Mouse (Mus musculus): ENCODE results near the gene Trim52. TPM values are rescaled to one million over a fixed set of nuclear protein-coding genes. Genes with fewer than 3 reads are reported as not detected.

The Trim52 gene
- polyA plus RNA-seq, 1 experiment from 2014 or later, result not detected

DNA sequence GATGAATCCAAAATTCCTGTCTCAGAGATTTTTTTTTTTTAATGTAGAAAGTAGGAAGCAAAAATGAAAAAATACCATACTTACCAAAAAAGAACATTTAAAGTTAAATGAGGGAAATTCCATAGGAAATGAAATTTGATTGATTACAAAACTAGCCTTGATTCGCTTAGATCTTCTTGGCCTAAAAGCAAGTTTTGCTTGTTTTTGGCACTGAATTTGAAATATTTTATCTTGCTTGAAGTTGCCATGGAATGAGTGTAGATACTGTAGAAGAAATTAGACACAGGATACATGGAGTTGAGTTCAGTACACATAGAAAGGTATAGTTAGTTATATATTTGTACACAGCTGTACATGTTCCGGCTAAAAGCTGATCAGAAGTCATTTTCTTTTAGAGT, 73.7 kb downstream of the Trim52 start:
- H3K27me3 ChIP-seq (replicated peaks; ENCODE audit: control insufficient read depth, insufficient read depth, low read length), result no peaks in the 10 kb centered on the region
- H3K4me1 ChIP-seq (replicated peaks; ENCODE audit: control insufficient read depth, insufficient read depth, low read length), result 0 out of 2 replicates have a peak, but pooled peaks cover 2% of the 10 kb centered on the region
- H3K4me2 ChIP-seq (ENCODE audit: low read length), result no peak overlapping the region
- no peaks in the 10 kb centered on the region for H3K9me3 ChIP-seq (ENCODE audit: control insufficient read depth, low read length)
- no peaks in the 10 kb centered on the region for H3K36me3 ChIP-seq (ENCODE audit: control insufficient read depth, insufficient read depth)
- H3K9ac ChIP-seq (replicated peaks; ENCODE audit: low read depth, low read length), result no peak overlapping the region
- ATAC-seq, result no peak
- H3K4me3 ChIP-seq (replicated peaks; ENCODE audit: low read length), result no peak overlapping the region
- WGBS, result 84% methylated on average over 2 of the region's 2 CpGs
- no peak overlapping the region for H3K27ac ChIP-seq (ENCODE audit: low read length)

DNA sequence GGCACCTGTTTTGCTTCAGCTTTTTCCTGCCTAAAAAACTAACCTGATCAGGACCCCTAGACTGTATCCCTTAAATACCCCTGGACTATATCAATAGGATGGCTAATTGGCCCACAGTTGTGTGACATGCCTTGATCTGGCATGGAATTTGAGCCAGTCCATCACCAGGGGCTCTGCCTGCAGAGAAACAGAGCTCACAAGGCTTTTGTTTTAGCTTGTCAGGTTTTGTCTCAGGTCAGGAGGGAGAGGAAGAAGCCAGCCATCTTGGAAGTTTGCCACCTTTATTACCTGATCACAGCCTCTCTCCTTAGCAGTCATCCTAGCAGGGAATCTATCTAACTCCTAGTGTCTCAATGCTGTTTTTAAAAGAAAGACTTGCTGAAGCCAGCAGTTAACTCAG, 74.6 kb downstream of the Trim52 start:
- ATAC-seq, result no peak
- no peaks in the 10 kb centered on the region for H3K36me3 ChIP-seq (ENCODE audit: control insufficient read depth, insufficient read depth)
- H3K9me3 ChIP-seq (ENCODE audit: control insufficient read depth, low read length), result no peaks in the 10 kb centered on the region
- H3K4me3 ChIP-seq (replicated peaks; ENCODE audit: low read length), result no peak overlapping the region
- H3K9ac ChIP-seq (replicated peaks; ENCODE audit: low read depth, low read length), result no peak overlapping the region
- H3K27me3 ChIP-seq (replicated peaks; ENCODE audit: control insufficient read depth, insufficient read depth, low read length), result no peaks in the 10 kb centered on the region
- 0 out of 2 replicates have a peak, but pooled peaks cover 2% of the 10 kb centered on the region for H3K4me1 ChIP-seq (replicated peaks; ENCODE audit: control insufficient read depth, insufficient read depth, low read length)
- H3K27ac ChIP-seq (ENCODE audit: low read length), result no peak overlapping the region
- H3K4me2 ChIP-seq (ENCODE audit: low read length), result no peak overlapping the region

DNA sequence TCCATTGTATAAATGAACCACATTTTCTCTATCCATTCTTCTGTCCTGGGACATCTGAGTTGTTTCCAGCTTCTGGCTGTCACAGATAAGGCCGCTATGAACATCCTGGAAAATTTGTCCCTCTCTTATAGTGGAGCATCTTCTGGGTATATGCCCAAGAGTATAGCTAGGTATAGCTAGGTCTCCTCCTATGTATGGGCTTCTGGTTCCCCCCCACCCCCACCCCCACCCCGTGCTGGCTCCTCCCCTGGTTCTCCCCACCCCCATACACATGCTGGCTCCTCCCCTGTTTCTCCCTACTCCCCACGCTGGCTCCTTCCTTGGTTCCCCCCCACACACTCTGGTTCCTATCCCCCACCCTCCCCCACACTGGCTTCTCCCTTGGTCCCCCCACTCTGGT, 78.0 kb downstream of the Trim52 start:
- no peak overlapping the region for H3K4me2 ChIP-seq (ENCODE audit: low read length)
- WGBS, result 82% methylated on average over 3 of the region's 3 CpGs
- no peaks in the 10 kb centered on the region for H3K36me3 ChIP-seq (ENCODE audit: control insufficient read depth, insufficient read depth)
- H3K9ac ChIP-seq (replicated peaks; ENCODE audit: low read depth, low read length), result no peak overlapping the region
- H3K9me3 ChIP-seq (ENCODE audit: control insufficient read depth, low read length), result no peaks in the 10 kb centered on the region
- no peaks in the 10 kb centered on the region for H3K27me3 ChIP-seq (replicated peaks; ENCODE audit: control insufficient read depth, insufficient read depth, low read length)
- no peak overlapping the region for H3K27ac ChIP-seq (ENCODE audit: low read length)
- no peak overlapping the region for H3K4me3 ChIP-seq (replicated peaks; ENCODE audit: low read length)
- no peak for ATAC-seq
- H3K4me1 ChIP-seq (replicated peaks; ENCODE audit: control insufficient read depth, insufficient read depth, low read length), result no peaks in the 10 kb centered on the region

Other genes with a start within 250 kb of the Trim52 start
- gene Spry2, start 209.4 kb upstream of the Trim52 start, polyA plus RNA-seq (2015; fragmentation: Nextera tagmentation; extraction: Ambion mirVana), result 29.6 and 39.0 TPM in 2 replicates

Measured in forebrain, embryonic 16.5 days (tissue).